Mouse (Mus musculus): ENCODE data around the gene Mxd1. TPM values are rescaled to one million over a fixed set of nuclear protein-coding genes. Genes with fewer than 3 reads are reported as not detected.
A peak's percentile ranks its signal among the peaks of the same experiment; 100 is the strongest.

The Mxd1 gene
- polyA plus RNA-seq (2012; fragmentation: generic; extraction: Trizol) = 2.9 TPM

- H3K4me3 ChIP-seq = peak within 1 kb of the TSS; percentile 19
- peak within 1 kb of the TSS; percentile 96 for H3K4me2 ChIP-seq (ENCODE audit: low read depth)
- TF ChIP-seq MYOD1 (IDR thresholded peaks at IDR 0.05; ENCODE audit: control insufficient read depth in 1 of 3, insufficient read length in 2 of 3, low read depth in 2 of 3) = no peak
- TF ChIP-seq USF1 (IDR thresholded peaks at IDR 0.05; ENCODE audit: low read depth) = no peak
- TF ChIP-seq POLR2AphosphoS2 (IDR thresholded peaks at IDR 0.05; ENCODE audit: insufficient read length, low read depth) = peak; percentile 78
- TF ChIP-seq SRF (IDR thresholded peaks at IDR 0.05; ENCODE audit: control insufficient read depth, insufficient read length, low read depth) = no peak
- no peak for TF ChIP-seq CEBPB (IDR thresholded peaks at IDR 0.05; ENCODE audit: insufficient read depth, poor library complexity, severe bottlenecking)
- TF ChIP-seq POLR2A (IDR thresholded peaks at IDR 0.05; ENCODE audit: insufficient read length, low read depth) = peak; percentile 70
- TF ChIP-seq E2F4 (IDR thresholded peaks at IDR 0.05; ENCODE audit: insufficient read depth) = no peak
- H3ac ChIP-seq (ENCODE audit: control insufficient read depth, insufficient read length) = peak within 1 kb of the TSS; percentile 11
- H3K27me3 ChIP-seq (ENCODE audit: control insufficient read depth, insufficient read depth, insufficient read length) = no peaks in the 10 kb centered on the region
- H3K36me3 ChIP-seq (ENCODE audit: control insufficient read depth, insufficient read depth) = peaks cover 20% of the 10 kb centered on the region
- no peaks in the 10 kb centered on the region for H3K79me2 ChIP-seq (ENCODE audit: control insufficient read depth, insufficient read depth)
Measured at GRCm38 (mm10) chr6:86668580-86669239, at the start of gene Mxd1. Mxd1 (minus strand) TSS chr6:86669161.

GRCm38 (mm10) chr6:86708072-86708774, 39.3 kb upstream of the Mxd1 start:
- Histone ChIP-seq H3K4me2 (ENCODE audit: low read depth) (no peak overlapping the region), H3K27me3 (ENCODE audit: control insufficient read depth, insufficient read depth, insufficient read length) (no peaks in the 10 kb centered on the region), H3K79me2 (ENCODE audit: control insufficient read depth, insufficient read depth) (no peaks in the 10 kb centered on the region), H3K4me3 (no peak overlapping the region), H3ac (ENCODE audit: control insufficient read depth, insufficient read length) (no peak overlapping the region), H3K36me3 (ENCODE audit: control insufficient read depth, insufficient read depth) (peaks cover 10% of the 10 kb centered on the region)
- TF ChIP-seq TCF12 (IDR thresholded peaks at IDR 0.05; ENCODE audit: insufficient read depth, poor library complexity, severe bottlenecking) = no peak
- TF ChIP-seq E2F4 (IDR thresholded peaks at IDR 0.05; ENCODE audit: insufficient read depth) = no peak
- no peak for TF ChIP-seq POLR2A (IDR thresholded peaks at IDR 0.05; ENCODE audit: insufficient read length, low read depth)
- TF ChIP-seq REST (IDR thresholded peaks at IDR 0.05; ENCODE audit: insufficient read depth, insufficient read length) = no peak
- no peak for TF ChIP-seq MYOG (IDR thresholded peaks at IDR 0.05; ENCODE audit: control insufficient read depth in 1 of 3, insufficient read depth in 1 of 3, insufficient read length in 2 of 3, low read depth in 2 of 3)
- no peak for TF ChIP-seq TCF3 (IDR thresholded peaks at IDR 0.05; ENCODE audit: insufficient read length, low read depth)
- TF ChIP-seq SRF (IDR thresholded peaks at IDR 0.05; ENCODE audit: control insufficient read depth, insufficient read length, low read depth) = no peak
- no peak for TF ChIP-seq MYOD1 (IDR thresholded peaks at IDR 0.05; ENCODE audit: control insufficient read depth in 1 of 3, insufficient read length in 2 of 3, low read depth in 2 of 3)
- TF ChIP-seq CEBPB (IDR thresholded peaks at IDR 0.05; ENCODE audit: insufficient read depth, poor library complexity, severe bottlenecking) = no peak
- no peak for TF ChIP-seq POLR2AphosphoS2 (IDR thresholded peaks at IDR 0.05; ENCODE audit: insufficient read length, low read depth)
- TF ChIP-seq USF1 (IDR thresholded peaks at IDR 0.05; ENCODE audit: low read depth) = no peak
- TF ChIP-seq MAX (IDR thresholded peaks at IDR 0.05; ENCODE audit: low read depth) = no peak

GRCm38 (mm10) chr6:86702577-86702976, 33.6 kb upstream of the Mxd1 start:
- Histone ChIP-seq H3K4me2 (ENCODE audit: low read depth) (no peak overlapping the region), H3K4me3 (no peak overlapping the region), H3ac (ENCODE audit: control insufficient read depth, insufficient read length) (no peak overlapping the region), H3K36me3 (ENCODE audit: control insufficient read depth, insufficient read depth) (peaks cover 13% of the 10 kb centered on the region), H3K27me3 (ENCODE audit: control insufficient read depth, insufficient read depth, insufficient read length) (no peaks in the 10 kb centered on the region), H3K79me2 (ENCODE audit: control insufficient read depth, insufficient read depth) (no peaks in the 10 kb centered on the region)
- TF ChIP-seq POLR2A (IDR thresholded peaks at IDR 0.05; ENCODE audit: insufficient read length, low read depth) = no peak
- TF ChIP-seq TCF12 (IDR thresholded peaks at IDR 0.05; ENCODE audit: insufficient read depth, poor library complexity, severe bottlenecking) = no peak
- no peak for TF ChIP-seq CEBPB (IDR thresholded peaks at IDR 0.05; ENCODE audit: insufficient read depth, poor library complexity, severe bottlenecking)
- TF ChIP-seq E2F4 (IDR thresholded peaks at IDR 0.05; ENCODE audit: insufficient read depth) = no peak
- TF ChIP-seq POLR2AphosphoS2 (IDR thresholded peaks at IDR 0.05; ENCODE audit: insufficient read length, low read depth) = no peak
- TF ChIP-seq REST (IDR thresholded peaks at IDR 0.05; ENCODE audit: insufficient read depth, insufficient read length) = no peak
- TF ChIP-seq MAX (IDR thresholded peaks at IDR 0.05; ENCODE audit: low read depth) = no peak
- no peak for TF ChIP-seq USF1 (IDR thresholded peaks at IDR 0.05; ENCODE audit: low read depth)
- TF ChIP-seq MYOD1 (IDR thresholded peaks at IDR 0.05; ENCODE audit: control insufficient read depth in 1 of 3, insufficient read length in 2 of 3, low read depth in 2 of 3) = no peak
- TF ChIP-seq MYOG (IDR thresholded peaks at IDR 0.05; ENCODE audit: control insufficient read depth in 1 of 3, insufficient read depth in 1 of 3, insufficient read length in 2 of 3, low read depth in 2 of 3) = no peak
- TF ChIP-seq SRF (IDR thresholded peaks at IDR 0.05; ENCODE audit: control insufficient read depth, insufficient read length, low read depth) = no peak

- no peak overlapping the region for H3K4me3 ChIP-seq
- TF ChIP-seq E2F4 (IDR thresholded peaks at IDR 0.05; ENCODE audit: insufficient read depth) = no peak
- TF ChIP-seq POLR2A (IDR thresholded peaks at IDR 0.05; ENCODE audit: insufficient read length, low read depth) = no peak
- no peak for TF ChIP-seq REST (IDR thresholded peaks at IDR 0.05; ENCODE audit: insufficient read depth, insufficient read length)
- no peak for TF ChIP-seq MAX (IDR thresholded peaks at IDR 0.05; ENCODE audit: low read depth)
- TF ChIP-seq TCF12 (IDR thresholded peaks at IDR 0.05; ENCODE audit: insufficient read depth, poor library complexity, severe bottlenecking) = no peak
- TF ChIP-seq CEBPB (IDR thresholded peaks at IDR 0.05; ENCODE audit: insufficient read depth, poor library complexity, severe bottlenecking) = no peak
- TF ChIP-seq MYOD1 (IDR thresholded peaks at IDR 0.05; ENCODE audit: control insufficient read depth in 1 of 3, insufficient read length in 2 of 3, low read depth in 2 of 3) = no peak
- TF ChIP-seq TCF3 (IDR thresholded peaks at IDR 0.05; ENCODE audit: insufficient read length, low read depth) = no peak
- TF ChIP-seq MYOG (IDR thresholded peaks at IDR 0.05; ENCODE audit: control insufficient read depth in 1 of 3, insufficient read depth in 1 of 3, insufficient read length in 2 of 3, low read depth in 2 of 3) = no peak
- TF ChIP-seq SRF (IDR thresholded peaks at IDR 0.05; ENCODE audit: control insufficient read depth, insufficient read length, low read depth) = no peak
- no peaks in the 10 kb centered on the region for H3K27me3 ChIP-seq (ENCODE audit: control insufficient read depth, insufficient read depth, insufficient read length)
- H3ac ChIP-seq (ENCODE audit: control insufficient read depth, insufficient read length) = no peak overlapping the region
- H3K79me2 ChIP-seq (ENCODE audit: control insufficient read depth, insufficient read depth) = no peaks in the 10 kb centered on the region
- peaks cover 9% of the 10 kb centered on the region for H3K36me3 ChIP-seq (ENCODE audit: control insufficient read depth, insufficient read depth)
- H3K4me2 ChIP-seq (ENCODE audit: low read depth) = no peak overlapping the region
Measured at GRCm38 (mm10) chr6:86697903-86698302, 28.9 kb upstream of the Mxd1 start.
